Mouse (Mus musculus): ENCODE measurements around the gene Fkbp9.

The Fkbp9 gene

DNA sequence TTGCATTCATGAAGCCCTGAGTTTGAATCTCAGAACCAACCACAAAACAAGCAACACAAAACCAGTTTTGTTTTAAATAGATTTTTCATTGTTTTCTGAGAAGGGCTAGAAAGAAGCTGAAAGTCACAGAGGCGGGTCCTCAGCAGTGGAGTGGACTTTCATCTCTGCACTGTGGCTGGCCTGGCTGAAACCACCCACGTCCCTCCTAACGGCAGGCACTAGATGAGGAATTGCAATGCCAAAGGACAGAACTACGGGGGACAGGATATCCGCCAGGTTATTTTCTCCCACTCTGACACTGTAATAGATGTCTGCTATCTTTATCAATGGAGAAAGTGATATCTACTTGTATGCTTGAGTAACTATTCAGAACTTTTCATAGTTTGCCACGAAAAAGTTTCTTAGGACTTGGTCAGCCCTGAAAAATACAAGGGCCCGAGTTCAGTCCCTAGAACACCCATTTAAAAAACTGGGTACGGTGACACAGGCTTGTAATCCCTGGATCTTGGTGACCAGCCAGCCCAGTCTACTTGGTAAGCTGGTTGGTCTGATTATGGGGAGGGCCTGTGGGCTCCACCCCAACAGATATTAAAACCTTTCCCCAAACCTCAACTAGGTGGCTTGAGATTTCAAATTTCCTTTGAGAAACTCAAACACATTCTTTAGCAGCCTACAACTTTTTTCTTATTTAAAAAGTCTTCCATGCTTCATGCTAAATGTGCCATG is 74.4 kb downstream of the Fkbp9 start:
- no peak for DNase-seq

DNA sequence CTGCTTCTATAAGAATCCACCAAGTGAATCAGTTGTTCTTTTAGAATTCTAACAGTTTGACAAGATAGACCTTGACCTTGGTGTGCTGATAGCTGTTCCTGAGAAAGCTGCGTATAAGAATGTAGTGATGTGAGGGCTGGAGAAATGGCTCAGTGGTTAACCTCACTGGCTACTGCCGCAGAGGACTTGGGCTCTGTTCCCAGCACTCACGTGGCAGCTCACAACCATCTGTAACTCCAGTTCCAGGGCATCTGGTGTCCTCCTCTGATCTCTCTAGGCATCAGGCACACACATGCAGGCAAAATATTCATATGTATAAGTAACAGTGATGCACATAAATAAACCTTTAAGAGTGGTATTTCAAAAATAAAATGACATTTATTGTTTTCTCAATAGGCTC is 76.1 kb downstream of the Fkbp9 start:
- no peak for DNase-seq

DNA sequence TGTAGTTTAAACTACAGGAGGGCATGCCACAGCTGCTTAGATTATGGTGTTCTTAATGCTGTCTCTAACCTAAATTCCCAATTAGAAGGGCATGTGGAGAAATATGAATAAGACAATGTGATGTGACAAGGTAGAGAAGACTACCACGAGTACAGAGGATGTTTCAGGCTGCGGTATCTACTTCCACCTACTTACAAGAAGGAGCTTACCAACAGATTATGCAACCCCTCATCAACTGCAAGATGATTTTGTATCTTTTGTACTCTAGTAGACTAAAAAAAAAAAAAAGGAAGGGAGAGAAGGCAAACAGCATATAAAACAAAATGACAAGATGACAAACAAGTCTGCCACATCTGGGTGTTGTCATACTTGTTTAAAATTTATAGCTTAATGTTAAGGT is 76.5 kb downstream of the Fkbp9 start:
- no peak for DNase-seq

DNA sequence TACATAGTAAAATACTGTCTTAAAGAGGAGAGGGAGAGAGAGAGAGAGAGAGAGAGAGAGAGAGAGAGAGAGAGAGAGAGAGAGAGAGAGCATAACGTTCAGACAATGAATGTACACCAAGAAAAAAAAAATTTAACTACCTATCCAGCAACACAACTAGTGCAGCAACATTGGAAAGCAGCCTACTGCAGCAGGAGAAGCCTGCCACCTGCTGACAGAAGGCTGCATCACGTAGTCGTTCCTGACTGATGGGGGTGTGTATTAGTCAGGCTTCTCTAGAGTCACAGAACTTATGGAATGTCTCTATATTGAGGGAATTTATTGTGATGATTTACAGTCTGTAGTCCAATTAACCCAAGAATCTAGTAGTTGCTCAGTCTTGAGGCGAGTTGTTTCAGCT is 77.1 kb downstream of the Fkbp9 start:
- peak; percentile 71 to 72 for DNase-seq

DNA sequence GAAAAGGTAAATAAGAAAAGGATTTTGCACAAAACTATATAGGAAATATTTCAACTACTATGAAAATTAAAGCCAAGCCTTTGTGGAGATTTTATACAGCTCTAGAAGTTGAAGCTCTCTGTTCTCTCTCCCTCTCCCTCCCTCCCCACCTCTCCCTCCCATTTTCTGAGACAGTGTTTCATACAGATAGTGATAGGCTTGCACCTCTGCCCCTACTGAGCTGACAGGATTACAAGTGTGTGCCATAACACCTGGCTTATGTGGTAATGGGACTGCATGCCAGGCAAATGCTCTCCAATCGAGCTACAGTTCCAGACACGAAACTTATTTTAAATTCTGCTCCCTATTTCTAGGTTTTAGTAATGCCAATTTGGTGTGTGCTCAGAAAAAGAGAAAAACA is 79.1 kb downstream of the Fkbp9 start:
- DNase-seq, result no peak

DNA sequence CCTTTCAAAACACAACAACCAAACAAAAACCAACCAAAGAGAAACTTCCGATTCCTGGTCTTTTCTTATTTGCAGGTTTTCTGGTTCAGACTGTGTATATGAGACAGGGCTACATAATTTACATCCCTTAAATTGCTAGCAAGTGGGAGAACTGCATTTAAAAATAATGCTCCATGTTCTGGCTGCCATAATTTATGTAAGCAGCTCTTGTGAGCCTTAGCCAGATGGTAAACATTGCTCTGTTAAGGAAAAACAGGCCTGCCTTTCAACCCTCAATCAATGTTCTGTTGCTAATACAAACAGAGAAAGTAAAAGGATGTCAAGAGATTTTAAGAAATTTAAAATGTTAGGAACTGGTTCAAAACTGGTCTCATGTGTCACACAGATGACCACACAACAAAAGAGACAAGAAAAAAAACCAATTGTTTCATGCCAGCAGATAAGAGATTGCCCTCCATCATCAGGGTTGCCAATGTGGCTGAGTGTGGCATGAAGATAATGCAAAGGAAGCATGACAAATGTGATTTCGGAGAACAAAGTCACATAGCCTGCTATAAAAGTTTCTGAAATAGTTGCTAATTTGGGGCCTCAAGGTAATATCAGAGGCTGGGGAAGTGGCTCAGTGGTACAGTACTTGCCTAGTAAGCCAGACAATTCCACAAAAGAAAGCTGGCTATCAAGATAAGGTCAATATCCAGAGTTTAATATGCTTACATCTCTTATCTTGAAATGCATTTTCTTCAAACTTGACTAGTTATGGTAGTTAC is 81.4 kb downstream of the Fkbp9 start:
- DNase-seq, result no peak

DNA sequence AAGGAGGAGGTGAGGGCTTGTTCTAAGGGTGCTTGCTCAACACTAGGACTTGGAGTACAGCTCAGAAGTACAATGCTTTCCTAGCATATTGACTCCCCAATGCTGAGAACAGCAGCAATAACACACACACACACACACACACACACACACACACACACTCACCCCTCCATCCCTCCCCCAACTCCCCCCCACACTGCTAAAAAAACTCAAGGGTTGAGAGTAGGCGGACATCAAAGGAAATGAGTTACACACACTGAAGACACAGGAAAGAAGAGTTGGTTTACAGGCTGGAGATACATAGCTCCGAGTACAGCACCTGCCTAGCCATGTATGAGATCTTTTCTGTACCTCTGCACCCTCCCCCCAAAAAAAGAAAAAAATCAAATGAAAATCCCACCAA is 84.4 kb downstream of the Fkbp9 start:
- DNase-seq, result no peak

DNA sequence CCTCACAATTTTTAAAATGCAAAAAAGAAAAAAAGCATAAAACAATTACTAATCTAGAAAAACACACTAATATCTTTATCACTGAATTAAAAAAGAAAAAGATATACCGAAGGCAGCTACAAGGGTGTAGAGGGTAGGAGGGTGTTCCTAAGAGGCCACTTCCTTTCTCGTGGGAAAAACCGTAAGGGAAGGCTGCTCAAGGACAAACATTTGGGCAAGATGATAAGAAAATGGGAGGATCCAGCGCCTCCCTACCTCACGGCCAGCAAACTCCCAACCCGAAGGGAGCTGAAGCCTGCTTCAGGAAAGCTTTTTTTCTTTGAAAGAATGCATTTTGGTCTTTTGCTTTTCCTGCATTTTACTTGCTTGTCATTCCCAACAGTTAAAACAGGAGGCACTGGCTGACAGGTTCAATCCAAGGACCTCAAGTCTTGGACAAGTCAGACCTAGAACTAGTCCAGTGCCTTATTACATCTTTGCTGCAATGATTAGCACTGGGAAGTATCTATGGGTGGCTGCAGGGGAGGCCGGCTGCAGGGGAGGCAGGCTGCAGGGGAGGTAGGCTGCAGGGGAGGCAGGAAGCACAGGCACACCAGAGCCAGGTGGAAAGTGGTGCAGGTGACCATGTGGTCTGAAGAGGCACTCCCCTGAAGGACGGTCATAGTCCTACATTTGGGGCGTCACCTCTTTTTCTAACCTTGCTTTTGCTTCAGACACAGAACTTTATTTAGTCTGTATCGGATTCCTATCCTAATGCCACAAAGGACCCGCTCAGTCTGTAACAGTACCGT is 85.9 kb downstream of the Fkbp9 start:
- no peak for DNase-seq

DNA sequence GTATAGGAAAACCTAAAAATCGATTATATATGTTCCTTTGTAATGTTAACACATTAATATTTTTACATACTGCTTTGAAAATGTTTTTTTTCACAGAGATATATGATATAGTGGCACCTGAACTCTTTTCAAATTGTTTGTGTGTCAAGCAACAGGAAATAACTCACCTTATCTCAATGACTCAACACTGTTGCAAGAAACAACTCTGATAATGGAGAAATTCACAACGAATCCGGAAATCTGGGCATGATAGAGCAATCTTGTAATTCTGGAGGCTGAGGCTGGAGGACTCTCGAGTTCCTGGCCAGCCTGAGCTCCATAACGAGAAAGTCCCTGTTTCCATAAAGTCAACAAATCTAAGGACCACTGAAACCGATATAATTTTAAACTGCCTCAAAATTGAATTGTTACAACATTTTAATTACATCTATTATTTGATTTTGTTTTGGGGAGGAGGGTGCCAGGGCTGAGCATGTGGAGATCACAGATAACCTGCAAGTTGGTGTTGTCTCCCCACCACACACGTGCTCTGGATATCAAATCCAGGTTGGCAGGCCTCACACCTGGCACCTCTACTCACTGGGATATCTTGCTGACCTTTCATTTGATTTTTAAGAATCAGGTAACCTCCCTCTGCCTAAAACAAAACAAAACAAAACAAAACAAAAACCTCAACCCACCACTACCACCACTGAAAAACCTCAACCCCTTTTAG is 87.6 kb downstream of the Fkbp9 start:
- DNase-seq, result no peak

DNA sequence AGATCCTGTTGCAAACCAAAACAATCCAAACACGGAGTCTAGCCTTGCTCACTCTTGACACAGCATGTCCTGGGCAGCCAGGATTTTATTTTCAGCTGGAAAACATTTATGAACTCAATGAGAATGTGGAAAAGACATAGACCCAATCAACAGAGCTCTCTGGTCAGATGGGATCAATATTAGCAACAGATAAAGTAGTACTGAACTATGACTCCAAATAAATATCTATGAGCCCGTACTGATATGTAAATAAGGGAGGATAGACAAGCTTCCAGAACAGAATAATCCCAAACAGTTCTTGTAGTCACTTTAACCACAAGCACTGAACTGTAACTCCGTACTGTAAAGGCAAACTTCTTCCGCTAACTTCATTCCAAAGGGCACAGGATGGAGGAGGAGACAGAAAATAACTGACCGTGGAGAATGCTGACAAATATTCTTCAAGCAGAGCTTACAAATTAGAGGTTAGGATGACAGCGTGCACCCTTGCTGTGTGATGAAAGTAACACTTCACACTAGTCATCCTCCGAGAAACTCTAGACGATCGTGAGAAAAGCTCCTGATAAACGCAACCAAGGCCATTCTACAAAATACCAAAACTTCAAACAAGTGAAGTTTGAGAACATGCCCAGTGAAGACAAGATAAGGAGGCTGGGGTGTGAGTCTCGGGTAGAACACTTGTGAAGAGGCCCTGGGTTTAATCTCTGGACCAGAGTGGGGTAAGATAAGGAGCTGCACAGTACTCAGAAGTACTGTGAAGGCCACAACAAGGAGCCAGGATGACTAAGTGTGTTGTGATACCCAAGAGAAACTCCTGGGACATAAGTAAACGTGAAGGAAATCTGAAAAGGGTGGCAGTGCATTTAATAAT is 88.6 kb downstream of the Fkbp9 start:
- DNase-seq, result no peak

DNA sequence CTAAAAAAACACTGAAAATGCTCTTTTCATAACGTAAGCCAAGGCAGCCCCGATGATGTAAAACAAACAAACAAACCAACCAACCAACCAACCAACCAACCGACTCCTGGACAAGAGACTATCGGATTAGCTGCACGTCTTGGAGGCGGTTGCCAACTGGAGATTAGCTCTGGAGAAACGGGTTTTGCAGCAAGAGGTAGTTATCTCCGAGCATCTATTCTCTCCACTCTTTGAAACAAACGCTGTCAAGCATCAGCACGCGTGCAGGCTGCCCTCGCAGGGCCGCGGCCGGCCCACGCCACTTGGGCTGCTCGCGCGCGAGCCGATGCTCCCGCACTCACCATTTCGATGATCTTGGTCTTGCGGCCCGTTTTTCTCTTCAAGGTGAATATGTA is 91.5 kb downstream of the Fkbp9 start:
- DNase-seq, result no peak

DNA sequence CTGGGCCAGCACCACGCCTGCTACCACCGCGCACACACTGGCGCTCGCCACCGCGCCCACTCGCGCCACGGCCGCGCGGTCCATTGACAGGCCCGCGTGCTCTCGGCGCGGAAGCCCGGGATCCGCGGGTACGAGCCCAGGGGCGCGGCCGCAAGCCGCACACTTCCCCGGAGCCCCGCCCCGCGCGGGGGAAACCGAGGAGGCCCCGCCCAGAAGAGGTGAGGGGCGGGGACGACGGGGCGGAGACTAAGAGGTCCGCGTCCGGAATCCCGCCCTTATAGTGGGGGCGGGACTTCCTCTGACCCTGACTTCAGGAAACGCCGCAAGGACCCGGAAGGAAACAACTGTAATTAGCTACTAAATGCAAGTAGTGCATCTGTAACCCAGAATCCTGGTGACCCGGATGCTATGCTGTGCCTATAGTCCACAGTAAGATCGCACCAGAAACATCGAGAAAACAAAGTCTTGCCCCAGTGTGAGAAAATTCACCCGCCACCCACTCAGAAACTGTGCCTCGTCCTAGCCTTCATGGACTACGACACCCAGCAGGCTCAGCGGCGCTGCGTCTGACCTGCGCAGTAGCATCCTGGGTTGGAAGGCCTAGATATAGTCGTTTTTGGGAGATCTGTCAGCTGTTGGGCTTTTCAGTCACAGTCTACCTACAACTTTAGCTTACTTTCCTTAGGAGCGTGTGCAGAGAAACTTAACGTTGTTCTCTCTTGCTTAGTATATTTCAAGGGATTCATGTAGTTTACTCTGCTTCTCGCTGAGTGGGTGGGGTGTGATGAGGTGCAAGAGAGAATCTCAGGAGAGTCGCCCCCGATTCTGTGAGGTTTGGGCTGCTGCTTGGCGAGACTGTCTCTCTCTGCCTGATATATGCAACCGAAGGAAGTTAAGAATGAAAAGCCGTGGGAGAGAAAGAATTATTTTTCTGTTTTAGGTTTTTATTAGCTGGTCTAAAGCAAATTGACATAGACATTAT is 92.2 kb downstream of the Fkbp9 start, which contains the start of the genes Nt5c3 and Vmn1r4:
Nt5c3 (minus strand) TSS at position 207 of the 982 bp plus-strand sequence.
Vmn1r4 (plus strand) TSS at position 290 of the 982 bp plus-strand sequence.
- DNase-seq, result peak; percentile 95 to 97

Data from B cell, adult 2 months (primary cell).